In genomic region chr2:158186206-158186871, GRCm38 (mm10) we compare ENCODE assay signal across 13 mouse cellular contexts. TPM values are rescaled to one million over a fixed set of nuclear protein-coding genes. Genes with fewer than 3 reads are reported as not detected.
DNase-seq lines count a peak whose midpoint lies in the region; ATAC-seq and TF ChIP-seq lines count a peak whose summit lies in the region.
"Had no signal": no experiment of that assay in that cellular context is flagged by ENCODE, and none has a peak within 500 bp of the region (broad histone marks: within the 10 kb centered on the region; RNA-seq: fewer than 3 reads in every experiment).

No protein-coding gene starts in this region.

- peak; percentile 6 for DNase-seq in gastrocnemius, adult 2 months
- DNase-seq in gastrocnemius, postnatal 25 days: no peak
- peak; percentile 44 for DNase-seq in kidney, postnatal 14 days
- DNase-seq in kidney, postnatal 36 days: no peak
- DNase-seq in stomach, postnatal 0 days (ENCODE audit: low spot score): no peak
- DNase-seq in ovary, postnatal 10 days (ENCODE audit: low spot score): no peak
- no peak for DNase-seq in right cerebral cortex, adult 18-20 months
- DNase-seq: cerebellum, adult 2 months; spleen, adult 18-20 months had no signal

- WGBS in stomach, embryonic 14.5 days: 63% methylated on average over 11 of the region's 11 CpGs
- 63% methylated on average over 11 of the region's 11 CpGs for WGBS in stomach, postnatal 0 days

- H3K27me3 ChIP-seq in stomach, embryonic 14.5 days (ENCODE audit: control insufficient read depth, insufficient read depth, low read length): no peaks in the 10 kb centered on the region
- no peaks in the 10 kb centered on the region for H3K27me3 ChIP-seq in stomach, postnatal 0 days (ENCODE audit: control insufficient read depth, insufficient read depth, low read length)

- no peak for TF ChIP-seq EP300 in stomach, postnatal 0 days (optimal IDR thresholded peaks at IDR 0.05)

- H3K27ac ChIP-seq in gastrocnemius, adult 2 months: no peak overlapping the region
- H3K27ac ChIP-seq in stomach, embryonic 14.5 days (ENCODE audit: low read length): peak overlapping the region; percentile 69
- no peak overlapping the region for H3K27ac ChIP-seq in stomach, postnatal 0 days (replicated peaks)
- H3K27ac ChIP-seq: liver, embryonic 14.5 days had no signal

- H3K4me1 ChIP-seq in stomach, embryonic 14.5 days (ENCODE audit: control insufficient read depth, insufficient read depth, low read length): peaks cover 6% of the 10 kb centered on the region
- peaks cover 4% of the 10 kb centered on the region; the same call in 1 of the 2 replicates for H3K4me1 ChIP-seq in stomach, postnatal 0 days (replicated peaks; ENCODE audit: control insufficient read depth, insufficient read depth)

- intact Hi-C loops in gastrocnemius, adult 2 months (cut with DNase I): no loop called here

- no peaks in the 10 kb centered on the region for H3K36me3 ChIP-seq in stomach, embryonic 14.5 days (ENCODE audit: control insufficient read depth, insufficient read depth, low read length)
- no peaks in the 10 kb centered on the region for H3K36me3 ChIP-seq in stomach, postnatal 0 days (ENCODE audit: control insufficient read depth, insufficient read depth, low read length)

- ATAC-seq in stomach, embryonic 14.5 days (ENCODE audit: insufficient number of reproducible peaks, insufficient read depth, low FRiP score, low read depth): no peak
- no peak for ATAC-seq in stomach, postnatal 0 days (ENCODE audit: low FRiP score, low TSS enrichment)

- no peaks in the 10 kb centered on the region for H3K9me3 ChIP-seq in stomach, embryonic 14.5 days (ENCODE audit: control insufficient read depth, low read depth, low read length)
- H3K9me3 ChIP-seq in stomach, postnatal 0 days (ENCODE audit: control insufficient read depth, low read length): no peaks in the 10 kb centered on the region

- TF ChIP-seq CTCF in gastrocnemius, adult 2 months (IDR thresholded peaks at IDR 0.05): no peak
- no peak for TF ChIP-seq CTCF in stomach, postnatal 0 days (IDR thresholded peaks at IDR 0.05; ENCODE audit: low read depth)

- H3K9ac ChIP-seq in stomach, embryonic 14.5 days (replicated peaks; ENCODE audit: low read depth, low read length): no peak overlapping the region
- H3K9ac ChIP-seq in stomach, postnatal 0 days (ENCODE audit: low read length): no peak overlapping the region
- H3K9ac ChIP-seq: liver, embryonic 14.5 days had no signal

- no peak overlapping the region for H3K4me2 ChIP-seq in stomach, embryonic 14.5 days (replicated peaks; ENCODE audit: low read depth, low read length)
- no peak overlapping the region for H3K4me2 ChIP-seq in stomach, postnatal 0 days (replicated peaks; ENCODE audit: low read depth)

- no peak overlapping the region for H3K4me3 ChIP-seq in gastrocnemius, adult 2 months
- no peak overlapping the region for H3K4me3 ChIP-seq in stomach, embryonic 14.5 days (ENCODE audit: low read depth, low read length)
- no peak overlapping the region for H3K4me3 ChIP-seq in stomach, postnatal 0 days (ENCODE audit: low read depth, low read length)
- H3K4me3 ChIP-seq: myocyte had no signal

RNA-seq across cellular contexts. Expression of gene Tgm2, which starts 40.1 kb away (rescaled TPM):
- total RNA-seq in gastrocnemius, adult 2 months (2021): 10 to 100 TPM; 44.2 to 55.4 TPM
- total RNA-seq in gastrocnemius, postnatal 25 days (2021): 10 to 100 TPM; 47.9 to 52.3 TPM
- polyA plus RNA-seq in stomach, embryonic 14.5 days (2014; fragmentation: Nextera tagmentation; extraction: Ambion mirVana): 56.0 and 63.4 TPM in 2 replicates
- 109 and 114 TPM in 2 replicates for polyA plus RNA-seq in stomach, postnatal 0 days (2015; fragmentation: Nextera tagmentation; extraction: Ambion mirVana)

RNA-seq across cellular contexts. Expression of gene D630003M21Rik, which starts 42.7 kb away (rescaled TPM):
- total RNA-seq in gastrocnemius, adult 2 months (2021): 1 to 10 TPM; 1.2 to 2.2 TPM
- total RNA-seq in gastrocnemius, postnatal 25 days (2021): 1 to 10 TPM; 1.8 to 2.0 TPM
- 2.3 and 2.6 TPM in 2 replicates for polyA plus RNA-seq in stomach, embryonic 14.5 days (2014; fragmentation: Nextera tagmentation; extraction: Ambion mirVana)
- 1.7 TPM in 2 replicates for polyA plus RNA-seq in stomach, postnatal 0 days (2015; fragmentation: Nextera tagmentation; extraction: Ambion mirVana)
- total RNA-seq: megakaryocyte, adult 5-6 weeks had no signal

Comparison
In these comparisons a context has a peak if more than half of its experiments do, and no peak if none do; other contexts are left out.
1. DNase-seq: peak in gastrocnemius, adult 2 months (single experiment) and kidney, postnatal 14 days (single experiment); none in gastrocnemius, postnatal 25 days (single experiment), kidney, postnatal 36 days (0 of 2), stomach, postnatal 0 days (single experiment), ovary, postnatal 10 days (single experiment) and right cerebral cortex, adult 18-20 months (single experiment).